Mouse (Mus musculus) G1E (cell line): Measurements from ENCODE around the gene Cacna1c.

ENCODE experiments used
- CTCF ChIP-seq: IDR thresholded peaks from 2 replicates; pipeline ENCODE4 v1.5.1; 2012; ENCODE audit warnings: low read depth, low read length, inconsistent platforms, mixed read lengths
- GATA1 ChIP-seq: IDR thresholded peaks from 2 replicates; pipeline ENCODE4 v1.6.1; 2012; ENCODE audit warnings: borderline replicate concordance, low read length, inconsistent platforms, mixed read lengths
- GATA2 ChIP-seq: IDR thresholded peaks from 2 replicates; pipeline ENCODE4 v1.6.1; 2012; ENCODE audit warnings: low read depth, low read length, inconsistent platforms, borderline replicate concordance
- POLR2AphosphoS5 ChIP-seq: IDR thresholded peaks from 2 replicates; pipeline ENCODE4 v1.6.1; 2012; ENCODE audit warnings: low read depth, low read length, inconsistent platforms; ENCODE audit not compliant: insufficient replicate concordance
- TAL1 ChIP-seq: conservative IDR thresholded peaks from 2 replicates; pipeline ENCODE4 v1.6.1; 2012; ENCODE audit warnings: low read depth, low read length, inconsistent platforms, mixed read lengths

DNA sequence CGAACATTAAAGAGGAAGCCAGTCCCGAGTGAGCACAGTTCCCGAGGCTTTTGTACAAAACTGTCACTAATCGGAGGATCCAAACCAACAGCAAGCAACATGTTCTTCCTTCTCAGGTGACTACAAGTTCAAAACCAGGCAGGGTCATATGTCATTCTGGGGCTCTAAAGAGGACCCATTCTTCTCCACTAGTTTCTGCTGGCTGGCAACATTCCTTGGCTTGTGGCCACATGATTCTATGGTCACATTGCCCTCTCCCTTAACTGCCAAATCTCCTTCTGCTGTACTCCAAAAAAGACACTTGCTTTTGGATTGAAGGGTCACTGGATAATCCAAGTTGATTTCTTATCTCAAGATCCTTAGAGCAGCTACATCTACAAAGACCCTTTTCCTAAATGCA is 82.9 kb downstream of the Cacna1c start:
- TF ChIP-seq CTCF (no peak), TAL1 (no peak), GATA2 (no peak), GATA1 (no peak), POLR2AphosphoS5 (no peak)
